Mouse (Mus musculus) right cerebral cortex, postnatal 14 days (tissue): ENCODE measurements around the gene Serhl.

Experiments used
- DNase-seq: peaks from one replicate; pipeline ENCODE4 v3.0.0; 2022

Serhl gene

DNA sequence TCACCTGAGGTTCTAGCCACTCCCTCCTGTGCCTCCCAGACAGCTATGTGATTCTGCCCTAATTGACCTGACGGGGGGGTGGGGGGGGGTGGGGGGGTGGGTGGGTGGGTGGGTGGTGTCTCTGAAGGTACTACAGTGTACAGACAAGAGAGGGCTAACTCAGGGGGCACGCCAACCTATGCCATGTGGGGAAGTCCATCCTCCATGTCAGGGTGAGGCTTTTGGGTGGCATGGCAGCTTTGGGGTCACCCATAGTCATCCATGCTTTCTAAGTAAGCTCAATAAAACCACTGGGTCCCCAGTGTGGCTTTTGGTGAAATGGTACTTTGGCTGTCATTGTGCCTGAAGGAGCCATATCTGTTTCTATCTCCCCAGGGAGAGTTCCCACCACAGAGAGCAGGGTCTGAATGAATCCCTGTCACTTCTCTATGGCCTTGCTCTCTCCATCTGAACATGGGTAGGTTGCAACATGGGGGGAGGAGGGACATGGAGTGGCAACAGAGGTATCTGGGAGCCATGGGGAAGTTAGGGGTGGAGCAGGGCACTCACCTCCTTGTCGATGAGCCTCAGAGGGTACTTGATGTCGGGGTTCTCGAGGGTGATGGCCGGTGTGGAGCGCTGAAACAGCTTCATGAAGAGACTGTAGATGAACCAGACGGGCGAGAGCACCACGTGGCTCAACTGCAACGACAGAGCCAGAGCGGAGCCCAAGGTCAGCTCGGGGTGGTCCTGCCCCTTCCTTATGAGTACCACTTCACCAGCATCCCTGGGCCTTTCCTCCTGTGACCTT is 76.4 kb downstream of the Serhl start:
- no peak for DNase-seq
